Mouse (Mus musculus) mouse trophoblast stem cell (cell line): ENCODE data around the gene Ikzf1.

Experiments used
- in situ Hi-C, 2 experiments: fragments of 300-500 bp; cut with MseI, MboI; formaldehyde crosslinking; loops; 2 replicates in 1 of 2; 3 replicates in 1 of 2; pipeline ENCODE4 v1.15.1; 2025

The Ikzf1 gene

GRCm38 (mm10) chr11:11808035-11808819 lies 123.4 kb downstream of the Ikzf1 start:
- in situ Hi-C loops, result loop anchor here in 1 of 2 experiments (25.0 kb wide), 1 partner anchor 729 kb away; no protein-coding TSS in a partner anchor

GRCm38 (mm10) chr11:11808820-11809403 lies 124.1 kb downstream of the Ikzf1 start, which contains the start of gene Fignl1:
Gene Fignl1, minus strand, starts transcription at chr11:11808962.
- in situ Hi-C loops, result loop anchor here in 1 of 2 experiments (25.0 kb wide), 1 partner anchor 728 kb away; no protein-coding TSS in a partner anchor

GRCm38 (mm10) chr11:11809404-11810175 lies 124.8 kb downstream of the Ikzf1 start:
- in situ Hi-C loops, result loop anchor here (5.0 to 25.0 kb wide), 4 partner anchors 163 to 728 kb away; no protein-coding TSS in a partner anchor

GRCm38 (mm10) chr11:11811906-11812480 lies 127.2 kb downstream of the Ikzf1 start:
- in situ Hi-C loops, result loop anchor here (5.0 to 25.0 kb wide), 4 partner anchors 160 to 725 kb away; no protein-coding TSS in a partner anchor

GRCm38 (mm10) chr11:11815737-11816136 lies 130.9 kb downstream of the Ikzf1 start:
- in situ Hi-C loops, result loop anchor here (5.0 to 25.0 kb wide), 3 partner anchors 157 to 722 kb away; no protein-coding TSS in a partner anchor

GRCm38 (mm10) chr11:11818797-11819196 lies 134.0 kb downstream of the Ikzf1 start:
- in situ Hi-C loops, result loop anchor here (5.0 to 25.0 kb wide), 3 partner anchors 154 to 719 kb away; no protein-coding TSS in a partner anchor

GRCm38 (mm10) chr11:11819206-11819605 lies 134.4 kb downstream of the Ikzf1 start:
- in situ Hi-C loops, result loop anchor here (5.0 to 25.0 kb wide), 3 partner anchors 153 to 718 kb away; no protein-coding TSS in a partner anchor

- in situ Hi-C loops, result loop anchor here in 1 of 2 experiments (25.0 kb wide), 1 partner anchor 717 kb away; no protein-coding TSS in a partner anchor
Observed at GRCm38 (mm10) chr11:11820251-11820650, 135.4 kb downstream of the Ikzf1 start.

GRCm38 (mm10) chr11:11820737-11821136 lies 135.9 kb downstream of the Ikzf1 start:
- in situ Hi-C loops, result loop anchor here in 1 of 2 experiments (25.0 kb wide), 1 partner anchor 717 kb away; no protein-coding TSS in a partner anchor

GRCm38 (mm10) chr11:11821387-11821975 lies 136.7 kb downstream of the Ikzf1 start:
- in situ Hi-C loops, result loop anchor here in 1 of 2 experiments (25.0 kb wide), 1 partner anchor 716 kb away; no protein-coding TSS in a partner anchor
